Mouse (Mus musculus) C2C12 (cell line): ENCODE measurements at regions not wholly inside any gene's neighbourhood (a gene's known extent, or its start where the extent isn't known, plus 50 kb on each side); places are given as distances from the start of the nearest gene placed in this dataset.

Source experiments
- CEBPB ChIP-seq: IDR thresholded peaks from one replicate; pipeline ENCODE4 v1.6.1; 2011; ENCODE audit warnings: low read depth, mild to moderate bottlenecking, control low read depth, moderate library complexity
- CTCF ChIP-seq: IDR thresholded peaks from one replicate; pipeline ENCODE4 v1.5.1; 2011; ENCODE audit not compliant: control insufficient read depth, insufficient read depth, insufficient read length
- MAX ChIP-seq: IDR thresholded peaks from one replicate; pipeline ENCODE4 v1.6.1; 2011; ENCODE audit warnings: mild to moderate bottlenecking, control low read depth
- MYOD1 ChIP-seq: IDR thresholded peaks from one replicate; pipeline ENCODE4 v1.6.1; 2011; ENCODE audit warnings: low read depth; ENCODE audit not compliant: control insufficient read depth, insufficient read length
- USF1 ChIP-seq: IDR thresholded peaks from one replicate; pipeline ENCODE4 v1.6.1; 2011; ENCODE audit warnings: low read depth, mild to moderate bottlenecking, control low read depth, moderate library complexity

DNA sequence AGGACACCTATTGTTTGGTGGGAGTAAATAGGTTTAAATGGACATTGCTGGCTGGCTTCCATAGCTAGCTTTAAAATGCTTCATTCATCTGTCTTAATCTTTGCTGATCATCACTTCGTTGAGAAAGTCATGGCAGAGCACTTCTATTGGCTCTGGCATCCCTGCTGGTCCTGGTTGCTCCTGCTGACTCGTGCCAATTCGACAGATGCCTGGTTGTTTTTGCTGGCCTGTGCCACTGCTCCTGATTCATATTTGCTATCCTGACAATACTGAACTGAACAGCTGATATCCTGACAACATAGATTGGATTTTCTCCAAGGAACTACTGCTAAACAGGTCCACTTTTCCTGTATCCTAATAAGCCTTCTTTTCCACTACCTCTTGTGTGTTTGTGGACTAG lies 417.1 kb downstream of the Col12a1 start:
- no peak for TF ChIP-seq CEBPB
- no peak for TF ChIP-seq CTCF
- TF ChIP-seq MAX, result no peak
- no peak for TF ChIP-seq MYOD1
- TF ChIP-seq USF1, result no peak
